Mouse (Mus musculus) right cerebral cortex, postnatal 25 days (tissue): Measurements from ENCODE around the gene Olfr325.
"Not testable (repeated sequence)": the region's sequence is repeated elsewhere in the genome, so short reads cannot be mapped to it uniquely, and the experiment has no call there.

Experiments
- DNase-seq: peaks from one replicate; pipeline ENCODE4 v3.0.0; 2022

Olfr325 gene

DNA sequence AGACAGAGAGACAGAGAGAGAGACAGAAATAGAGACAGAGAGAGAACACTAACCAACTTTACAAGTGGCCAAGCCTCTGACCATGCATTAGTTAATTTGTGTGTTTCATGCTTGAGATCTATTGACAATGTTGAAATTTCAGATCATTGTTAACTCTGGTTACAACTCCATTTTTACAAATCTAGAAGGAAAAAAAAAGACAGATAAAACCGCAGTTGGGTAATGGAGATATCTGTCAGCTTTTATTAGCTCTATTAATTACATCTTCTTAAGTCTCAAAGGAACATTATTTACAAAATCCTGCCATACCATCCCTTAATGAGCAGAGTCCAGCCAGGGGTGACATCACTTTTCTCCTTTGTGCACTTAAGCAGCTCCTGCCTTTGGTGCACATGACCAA is at the start of gene Olfr325:
Gene Olfr325 (plus strand): TSS at position 301 of the 400 bp plus-strand sequence.
- DNase-seq = no peak

DNA sequence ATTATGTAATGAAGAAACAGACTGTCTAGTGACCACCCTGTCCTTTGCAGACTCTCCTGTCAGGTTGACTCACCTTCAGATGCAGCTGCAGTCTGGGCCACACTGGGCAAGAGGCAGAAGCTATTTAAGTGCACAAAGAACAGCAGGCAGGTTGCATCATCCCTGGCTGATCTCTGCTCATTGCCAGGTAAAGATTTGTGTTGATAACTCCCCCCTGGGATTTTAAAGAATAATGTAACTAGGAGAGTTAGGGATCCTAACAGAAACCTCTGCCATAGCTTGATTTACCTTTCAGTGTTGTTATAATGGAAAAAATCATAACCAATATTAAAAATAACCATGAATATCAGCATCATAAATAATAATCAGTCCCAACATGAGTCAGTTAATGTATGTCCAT is 42.8 kb upstream of the Olfr325 start, which contains the start of gene Olfr330:
Gene Olfr330 (minus strand): TSS at position 101 of the 400 bp plus-strand sequence.
- not testable (repeated sequence) for DNase-seq

DNA sequence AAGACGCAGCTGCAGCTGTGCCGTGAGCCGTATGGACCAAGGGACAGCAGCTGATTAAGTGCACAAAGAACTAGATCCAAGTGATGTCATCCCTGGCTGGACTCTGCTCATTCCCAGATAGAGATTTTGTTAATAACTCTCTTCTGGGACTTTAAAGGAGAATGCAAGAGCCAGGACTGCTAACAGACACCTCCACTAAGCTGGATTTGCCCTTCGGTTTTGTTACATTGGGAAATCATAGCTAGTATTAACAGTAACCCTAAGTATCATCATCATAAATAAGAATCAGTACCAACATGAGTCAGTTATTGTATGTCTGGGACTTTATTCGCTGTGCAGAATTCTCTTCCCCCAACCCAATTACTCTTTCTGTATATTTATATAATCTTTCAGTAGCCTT is 31.2 kb upstream of the Olfr325 start, which contains the start of gene Olfr329-ps:
Gene Olfr329-ps (minus strand): TSS at position 101 of the 400 bp plus-strand sequence.
- DNase-seq = no peak

DNA sequence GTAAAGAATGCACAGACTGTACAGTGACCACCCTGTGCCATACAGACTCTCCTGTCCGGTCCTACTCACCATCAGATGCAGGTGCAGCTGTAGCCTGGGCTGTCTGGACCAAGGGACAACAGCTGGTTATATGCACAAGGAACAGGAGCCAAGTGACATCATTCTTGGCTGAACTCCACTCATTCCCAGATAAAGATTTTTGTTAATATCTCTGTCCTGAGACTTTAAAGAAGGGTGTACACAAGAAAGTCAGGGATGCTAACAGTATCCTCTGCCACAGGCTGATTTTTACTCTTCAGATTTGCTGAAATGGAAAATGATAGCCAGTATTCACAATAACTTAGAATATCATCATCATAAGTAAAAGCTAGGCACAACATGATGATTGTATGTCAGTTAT is 22.0 kb upstream of the Olfr325 start, which contains the start of gene Olfr328:
Gene Olfr328 (minus strand): TSS at position 101 of the 400 bp plus-strand sequence.
- no peak for DNase-seq

DNA sequence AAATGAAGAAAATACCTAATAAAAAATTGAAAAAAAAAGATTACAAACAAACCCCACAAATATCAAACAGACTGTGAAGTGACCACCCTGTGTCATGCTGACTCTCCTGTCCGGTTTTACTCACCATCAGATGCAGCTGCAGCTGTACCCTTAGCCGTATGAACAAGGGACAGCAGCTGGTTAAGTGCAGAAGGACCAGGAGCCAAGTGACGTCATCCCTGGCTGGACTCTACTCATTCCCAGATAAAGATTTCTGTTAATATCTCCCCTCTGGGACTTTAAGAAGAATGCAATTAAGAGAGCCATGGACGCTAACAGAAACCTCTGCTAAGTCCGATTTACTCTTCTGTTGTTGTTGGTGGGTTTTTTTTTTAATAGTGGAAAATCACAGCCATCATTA is 7.1 kb upstream of the Olfr325 start, which contains the start of gene Olfr224:
Gene Olfr224 (minus strand): TSS at position 149 of the 400 bp plus-strand sequence.
- no peak for DNase-seq

DNA sequence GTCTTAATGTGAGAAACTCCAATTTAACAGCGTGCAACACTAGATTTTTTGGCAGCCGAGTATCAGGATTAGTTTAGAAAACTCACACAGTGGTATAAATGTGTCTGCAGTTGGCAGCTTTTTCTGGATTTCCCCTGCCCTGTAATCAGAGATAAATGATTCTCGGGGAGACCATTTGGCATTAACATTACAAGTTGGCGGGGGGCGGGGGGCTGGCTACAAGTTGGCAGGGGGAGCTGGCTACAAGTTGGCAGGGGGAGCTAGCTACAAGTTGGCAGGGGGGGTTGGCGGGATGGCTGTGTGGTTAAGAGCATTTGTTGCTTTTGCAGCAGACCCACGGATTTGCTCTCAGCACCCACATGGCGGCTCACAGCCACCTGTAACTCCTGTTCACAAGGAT is 1.1 kb downstream of the Olfr325 start:
- DNase-seq = peak; percentile 4

DNA sequence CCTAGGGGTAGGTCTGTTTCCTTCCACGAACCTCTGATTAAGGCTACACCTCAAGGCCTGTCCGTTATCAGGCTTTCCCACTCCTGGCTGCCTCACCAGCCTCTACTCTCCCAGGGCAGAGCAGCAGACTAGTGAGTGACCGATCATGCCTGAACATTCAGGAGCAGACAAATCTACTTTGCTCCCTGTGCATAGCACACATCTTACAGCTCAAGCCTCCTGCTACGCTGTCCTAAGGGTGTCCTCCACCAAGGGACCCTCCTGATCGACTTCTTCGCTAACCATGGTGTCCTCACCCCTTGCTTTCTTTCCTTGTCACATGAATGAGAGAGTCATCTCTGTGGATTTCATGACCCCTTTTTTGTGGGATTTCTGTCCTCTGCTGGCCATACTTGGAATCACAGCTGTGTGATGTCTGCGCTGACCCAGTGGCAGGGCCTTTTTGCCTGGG is 10.4 kb downstream of the Olfr325 start:
- peak; percentile 5 for DNase-seq

DNA sequence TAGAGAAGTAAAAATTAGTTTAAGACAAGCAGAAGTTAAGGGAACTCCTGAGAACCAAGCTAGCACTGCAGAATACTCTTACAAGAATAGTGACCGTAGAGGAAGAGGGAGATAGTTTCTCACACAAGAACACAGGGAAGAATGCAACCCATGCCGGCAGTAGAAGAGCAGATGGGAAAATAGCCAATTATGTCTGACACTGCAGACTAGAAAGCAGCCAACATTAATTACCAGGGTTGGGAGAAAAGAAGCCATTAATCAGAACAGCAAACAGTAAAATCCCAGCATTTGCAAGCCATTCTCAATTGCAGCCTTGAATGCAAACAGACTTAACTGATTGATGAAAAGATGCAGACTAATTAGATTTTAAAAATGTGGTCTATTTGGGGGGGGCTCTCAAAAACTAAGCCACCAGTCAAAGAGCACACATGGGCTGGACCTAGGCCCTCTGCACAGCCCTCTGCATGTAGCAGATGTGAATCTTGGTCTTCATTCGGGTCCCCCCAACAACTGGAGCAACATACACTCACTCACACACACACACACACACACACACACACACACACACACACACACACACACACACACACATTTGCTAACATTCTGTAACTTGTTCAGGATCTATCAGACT is 11.2 kb downstream of the Olfr325 start:
- DNase-seq = no peak

DNA sequence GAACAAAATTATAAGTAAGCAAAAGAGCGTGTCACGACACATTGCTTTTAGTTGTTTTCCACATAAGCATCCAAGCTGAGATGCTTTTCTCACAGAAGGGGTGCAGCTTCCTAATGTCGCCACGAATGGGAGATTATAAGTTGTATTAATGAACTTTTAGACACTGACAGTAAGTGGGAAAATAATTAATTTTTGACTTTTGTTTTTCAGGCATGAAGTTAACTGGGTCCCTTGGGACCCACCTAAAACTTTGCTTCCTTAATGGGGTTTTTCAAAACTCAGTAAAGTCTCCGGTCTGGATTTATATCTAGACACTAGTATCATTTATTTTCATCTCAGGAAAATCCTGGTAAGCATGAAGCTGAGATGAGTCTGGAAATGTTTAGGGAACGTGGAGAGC is 17.3 kb downstream of the Olfr325 start, which contains the start of gene Olfr324:
Gene Olfr324 (plus strand): TSS at position 301 of the 400 bp plus-strand sequence.
- no peak for DNase-seq

DNA sequence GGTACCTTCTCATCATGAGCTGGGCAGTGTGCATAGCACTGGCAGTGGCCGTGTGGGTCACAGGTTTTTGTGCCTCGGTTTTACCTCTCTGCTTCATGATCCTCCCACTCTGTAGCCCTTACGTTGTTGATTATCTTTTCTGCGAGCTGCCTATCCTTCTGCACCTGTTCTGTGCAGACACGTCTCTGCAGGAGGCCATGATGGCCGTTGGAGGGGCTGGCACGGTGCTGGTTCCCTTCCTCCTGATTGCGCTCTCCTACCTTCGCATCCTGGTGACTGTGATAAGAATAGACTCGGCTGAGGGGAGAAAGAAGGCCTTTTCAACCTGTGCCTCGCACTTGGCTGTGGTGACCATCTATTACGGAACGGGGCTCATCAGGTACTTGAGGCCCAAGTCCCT is 20.3 kb downstream of the Olfr325 start:
- DNase-seq = no peak

DNA sequence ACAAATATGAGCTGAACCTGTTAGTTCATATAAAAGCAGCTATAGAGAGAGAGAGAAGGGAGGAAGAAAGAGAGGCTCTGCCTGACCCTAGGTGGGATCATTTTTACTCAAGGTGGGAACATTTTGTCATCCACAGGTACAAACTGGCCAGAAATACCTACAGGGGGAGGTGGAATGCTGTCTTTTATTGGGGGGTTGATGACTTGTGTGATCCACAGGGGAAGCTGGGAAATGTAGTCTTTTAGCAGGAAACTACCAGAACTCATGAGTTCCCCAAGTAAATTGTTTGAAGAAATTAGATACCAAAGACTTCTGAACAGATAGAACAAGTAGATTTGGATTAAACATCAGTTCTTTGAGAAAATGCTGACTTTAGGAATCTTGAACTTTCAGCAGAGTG is 24.5 kb downstream of the Olfr325 start:
- no peak for DNase-seq

DNA sequence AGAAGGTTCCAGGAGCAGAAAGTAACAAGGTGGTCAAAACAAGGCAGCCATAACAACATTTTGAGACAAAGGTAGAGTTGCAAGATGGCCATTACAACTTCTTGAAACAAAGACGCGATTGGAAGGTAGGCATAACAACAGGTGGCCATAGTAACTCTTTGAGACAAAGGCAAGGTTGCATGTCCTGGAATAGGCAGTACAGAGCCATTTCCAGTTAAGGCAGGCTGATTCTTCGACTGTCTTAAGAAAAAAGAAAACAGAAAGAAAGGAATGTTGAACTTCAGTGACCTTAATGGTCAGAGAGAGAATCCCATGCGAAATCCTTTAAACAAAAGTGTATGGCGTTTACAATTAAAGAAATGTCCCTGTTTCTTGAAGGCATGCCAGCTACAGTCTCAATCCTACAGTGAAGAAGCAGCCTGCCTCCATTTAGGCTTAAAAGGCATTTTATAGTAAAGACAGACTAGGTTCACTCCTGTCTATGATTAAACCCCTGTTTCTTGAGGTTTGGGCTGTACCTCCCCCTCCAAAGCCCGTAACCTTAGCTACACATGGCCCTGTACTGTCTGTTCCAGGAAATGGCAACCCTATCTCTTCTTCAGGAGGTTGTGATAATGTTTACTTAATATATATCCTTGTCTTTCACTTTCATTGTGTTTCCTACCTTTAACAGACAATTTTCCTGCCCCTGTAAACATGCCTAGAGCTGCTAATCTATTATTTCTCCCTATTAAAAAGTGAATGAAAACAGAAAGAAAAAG is 25.4 kb downstream of the Olfr325 start:
- DNase-seq = no peak

DNA sequence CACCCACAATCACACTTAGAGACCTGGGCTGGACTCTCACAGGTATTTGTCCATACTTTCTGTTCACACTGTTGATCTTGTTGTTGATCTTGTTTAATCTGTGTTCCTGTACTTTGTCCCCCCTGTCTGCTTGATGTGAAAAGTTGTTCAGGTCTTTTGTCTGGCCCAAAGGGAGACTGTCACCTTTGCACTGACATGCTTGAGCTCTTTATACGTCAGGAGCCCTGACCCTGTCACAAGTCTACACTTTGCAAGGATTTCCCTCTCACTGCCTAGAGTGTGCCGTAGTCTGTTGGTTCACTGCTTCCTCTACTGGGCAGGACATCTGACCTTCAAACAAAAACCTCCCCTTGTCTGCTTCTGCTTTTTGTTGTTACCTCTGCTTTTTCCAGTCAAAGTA is 27.2 kb downstream of the Olfr325 start:
- DNase-seq = no peak

DNA sequence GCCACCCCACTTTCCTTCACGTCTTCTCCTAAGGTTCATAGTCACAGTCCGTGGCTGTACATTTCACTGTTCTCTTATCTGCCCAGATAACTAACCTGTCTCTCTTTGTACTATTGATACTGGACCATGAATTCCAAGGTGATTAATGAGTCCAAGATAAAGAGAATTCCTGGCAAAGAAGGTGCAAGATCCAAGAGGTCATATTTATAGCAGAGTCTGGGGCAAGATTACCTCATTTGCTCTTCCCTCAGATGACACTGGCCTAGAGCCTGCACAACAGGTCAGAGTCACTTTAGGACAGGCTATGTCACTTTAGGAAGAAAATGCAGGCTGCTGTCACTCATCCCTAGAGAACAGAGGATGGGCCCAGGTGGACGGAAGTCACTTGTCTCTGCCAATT is 27.7 kb downstream of the Olfr325 start:
- no peak for DNase-seq

DNA sequence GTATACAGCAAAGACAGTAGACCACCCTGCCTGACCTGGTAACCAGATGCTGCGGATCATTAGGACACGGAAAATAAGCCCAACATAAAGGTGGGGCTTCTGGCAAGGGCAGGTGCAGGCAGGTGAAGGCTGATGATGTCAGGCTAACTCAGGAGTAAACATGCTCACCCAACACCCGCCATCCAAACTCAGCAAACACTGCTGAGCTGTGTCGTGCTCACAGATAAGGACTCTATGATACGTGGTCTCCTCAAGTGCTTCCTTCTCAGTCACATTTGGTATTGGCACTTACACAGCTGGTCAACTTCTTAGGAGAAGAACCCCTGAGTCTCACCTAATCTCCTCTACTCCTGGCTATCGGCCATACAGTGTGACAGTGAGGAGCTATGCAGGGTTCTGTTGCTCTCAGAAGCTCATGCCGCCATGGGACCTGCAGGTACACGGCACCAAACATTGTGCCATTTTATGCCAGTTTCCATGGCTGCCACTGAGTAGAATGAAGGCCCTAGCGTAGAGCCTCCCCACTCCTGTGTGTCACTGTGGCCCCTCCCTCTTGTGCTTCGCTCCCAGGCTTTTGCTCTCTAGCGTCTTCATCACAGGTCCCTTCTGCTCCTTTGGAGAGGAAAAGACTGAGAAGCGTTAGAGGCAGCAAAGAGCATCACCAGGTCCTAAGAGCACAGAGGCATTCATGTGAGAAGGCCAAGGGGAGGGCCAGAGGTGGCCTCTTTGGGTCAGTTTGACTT is 28.8 kb downstream of the Olfr325 start:
- DNase-seq = no peak

DNA sequence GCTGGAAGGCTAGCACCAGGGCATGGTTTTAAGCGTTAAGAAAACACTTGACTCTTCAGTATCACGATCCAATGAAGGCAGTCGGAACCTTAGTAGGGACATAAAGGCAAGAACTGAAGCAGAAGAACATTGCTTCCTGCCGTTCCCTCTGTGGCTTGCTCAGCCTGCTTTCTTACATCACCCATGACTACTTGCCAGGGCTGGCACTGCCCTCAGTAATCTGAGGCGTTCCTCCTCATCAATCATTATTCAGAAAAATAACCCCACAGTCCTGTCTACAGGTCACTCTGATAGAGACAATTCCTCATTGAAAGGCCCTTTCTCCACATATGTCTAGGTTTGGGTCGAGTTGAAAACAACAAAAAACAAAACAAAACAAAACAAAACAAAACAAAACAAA is 29.5 kb downstream of the Olfr325 start:
- DNase-seq = no peak

DNA sequence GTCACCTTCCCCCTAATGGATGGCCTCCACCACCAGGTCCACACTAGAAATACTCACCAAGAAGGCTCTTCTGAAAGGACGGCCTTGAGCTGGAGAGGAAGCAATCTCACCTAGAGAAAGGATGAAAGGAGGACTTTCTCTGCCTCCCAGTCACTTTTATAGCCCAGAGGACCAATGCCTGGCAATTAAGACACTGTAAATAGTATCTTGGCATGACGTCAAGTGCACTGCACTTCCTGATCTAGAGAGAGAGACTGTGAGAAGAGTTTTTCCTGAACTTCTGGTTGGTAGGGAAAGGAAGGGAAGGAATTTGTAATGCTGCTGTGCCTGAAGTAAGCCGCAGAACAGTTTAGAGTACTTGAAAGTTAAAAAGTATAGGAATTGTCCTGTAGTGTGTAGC is 35.8 kb downstream of the Olfr325 start:
- DNase-seq = no peak

DNA sequence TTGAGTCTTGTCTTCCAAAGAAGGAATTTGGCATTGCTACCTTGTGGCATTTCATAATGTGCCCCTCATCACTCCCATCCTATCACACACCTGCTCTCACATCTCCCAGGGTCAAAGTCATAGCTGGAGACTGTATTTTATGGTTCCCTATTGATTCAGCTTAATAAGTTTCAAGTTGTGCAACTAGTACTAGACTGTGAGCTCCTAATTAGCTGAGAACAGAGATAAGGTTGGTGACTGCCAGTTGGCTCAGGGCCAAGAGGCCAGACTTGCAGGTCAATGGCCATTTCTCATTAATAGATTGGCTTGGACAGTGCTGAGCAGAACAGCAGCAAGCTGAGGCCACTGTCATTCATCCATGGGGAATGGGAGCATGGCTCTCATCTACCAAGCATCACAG is 37.0 kb downstream of the Olfr325 start:
- DNase-seq = no peak

DNA sequence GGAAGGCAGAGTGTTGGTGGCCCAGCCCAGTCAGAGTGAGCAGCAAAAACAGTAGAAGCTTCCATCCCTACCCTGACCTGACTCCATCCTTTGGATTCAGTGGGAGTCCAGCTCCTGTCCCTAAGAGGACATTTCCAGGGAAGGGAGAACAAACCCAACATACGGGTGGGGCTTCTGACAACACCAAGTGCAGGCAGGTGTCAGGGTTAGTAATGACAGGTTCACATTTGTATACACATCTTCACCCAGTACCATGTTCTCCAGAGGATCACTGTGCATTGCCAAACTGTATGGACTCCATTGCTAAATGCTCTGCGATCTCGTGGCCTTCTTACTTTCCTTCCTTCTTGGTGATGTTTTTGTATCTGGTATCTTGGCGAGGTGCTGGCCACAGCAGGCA is 38.4 kb downstream of the Olfr325 start, which contains the start of gene 2210407C18Rik:
Gene 2210407C18Rik (minus strand): TSS at position 101 of the 400 bp plus-strand sequence.
- no peak for DNase-seq

DNA sequence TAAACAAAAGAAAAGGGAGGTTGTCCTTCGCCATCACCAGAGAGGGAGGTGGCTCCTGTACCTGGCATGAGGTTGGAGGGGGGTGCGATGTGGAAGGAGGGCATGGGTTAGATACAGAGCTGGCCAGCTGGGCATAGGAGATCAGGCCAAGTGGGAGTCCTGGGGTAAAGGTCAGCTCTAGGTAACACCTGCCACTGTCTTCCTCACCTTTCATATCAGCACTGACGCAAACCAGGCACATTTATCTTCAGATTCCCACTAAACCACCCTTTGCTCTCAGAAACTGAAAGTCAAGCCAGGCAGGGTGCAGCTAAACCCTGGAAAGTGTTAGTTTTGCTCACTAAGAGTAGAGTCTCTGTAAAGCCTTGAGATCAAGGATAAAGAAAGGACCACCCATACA is 40.8 kb downstream of the Olfr325 start:
- no peak for DNase-seq

DNA sequence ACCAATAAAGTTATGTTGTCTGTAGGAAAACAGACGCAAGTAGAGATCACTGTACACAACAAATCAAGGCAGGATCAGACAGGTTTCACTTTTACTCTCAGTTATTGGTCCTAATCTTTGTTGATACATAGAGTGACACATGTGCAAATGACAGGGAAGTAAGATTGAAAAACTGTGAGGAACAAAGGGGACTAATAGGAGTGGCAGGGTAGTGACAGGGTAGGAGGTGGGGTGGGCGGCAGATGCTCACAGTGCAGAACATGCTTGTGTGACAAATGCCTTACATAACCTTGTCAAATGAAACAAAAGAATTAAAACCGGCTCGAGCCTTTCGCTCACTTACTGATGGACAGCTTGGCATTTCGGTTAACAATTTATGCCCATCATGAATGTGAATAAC is 41.3 kb downstream of the Olfr325 start:
- no peak for DNase-seq

DNA sequence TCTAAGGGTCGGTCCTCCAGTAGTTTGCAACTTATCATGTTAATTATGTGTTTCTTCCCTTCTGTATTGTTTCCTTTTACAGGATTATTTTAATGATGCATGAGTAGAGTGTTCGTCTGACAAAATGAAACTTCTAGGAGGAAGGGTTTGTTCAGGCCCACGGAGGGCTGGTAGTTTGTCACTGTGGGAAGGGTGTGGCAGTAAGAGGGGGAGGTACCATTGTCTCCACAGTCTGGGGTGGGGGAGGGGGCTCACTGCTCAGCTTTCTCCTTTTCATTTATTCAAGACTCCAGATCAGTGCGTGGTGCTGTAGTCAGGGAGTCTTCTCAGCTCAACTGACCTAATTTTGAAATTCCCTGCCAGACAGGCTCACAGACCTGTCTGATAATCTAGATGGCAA is 48.6 kb downstream of the Olfr325 start:
- DNase-seq = no peak

DNA sequence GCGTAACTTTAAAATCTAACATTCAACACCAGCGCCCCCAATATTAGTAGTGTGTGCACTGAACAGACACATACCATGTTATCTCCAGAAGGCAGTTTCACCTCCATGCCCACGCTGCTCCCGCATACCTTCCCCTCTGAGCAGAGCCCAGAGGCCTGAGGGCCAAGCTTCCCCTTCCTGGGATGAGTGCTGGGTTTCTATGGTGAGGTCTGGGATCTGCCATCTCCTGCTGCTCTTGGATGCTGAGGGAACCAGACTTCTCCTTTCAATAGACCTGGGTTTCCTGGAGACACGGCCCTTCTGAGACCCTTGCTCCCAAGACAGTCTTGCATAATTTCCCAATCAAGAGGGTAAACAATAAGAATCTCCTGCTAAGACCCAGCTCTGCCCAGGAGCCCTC is 52.9 kb downstream of the Olfr325 start, which contains the start of gene Olfr323:
Gene Olfr323 (minus strand): TSS at position 101 of the 400 bp plus-strand sequence.
- no peak for DNase-seq
